Mouse (Mus musculus) kidney, embryonic 15.5 days (tissue): ENCODE data around the gene Liph. TPM values are rescaled to one million over a fixed set of nuclear protein-coding genes. Genes with fewer than 3 reads are reported as not detected.
A peak's percentile ranks its signal among the peaks of the same experiment; 100 is the strongest.
"Not testable (repeated sequence)": the region's sequence is repeated elsewhere in the genome, so short reads cannot be mapped to it uniquely, and the experiment has no call there.

ENCODE experiments used
- ATAC-seq: fragments of 200-750 bp; cut with Nextera tagmentation; replicated peaks from 2 replicates; pipeline ENCODE4 v1.8.0; 2017; ENCODE audit warnings: moderate TSS enrichment; ENCODE audit not compliant: low FRiP score
- H3K27ac ChIP-seq: fragments of 300-500 bp; sonication (generic); 2 replicates; pipeline ENCODE4 v1.5.1; 2015; ENCODE audit warnings: mild to moderate bottlenecking, inconsistent platforms
- H3K27me3 ChIP-seq: fragments of 300-500 bp; sonication (generic); 2 replicates; pipeline ENCODE4 v1.6.1; 2015; ENCODE audit warnings: inconsistent platforms
- H3K36me3 ChIP-seq: fragments of 300-500 bp; sonication (generic); 2 replicates; pipeline ENCODE4 v1.6.1; 2015; ENCODE audit warnings: inconsistent platforms
- H3K4me1 ChIP-seq: fragments of 300-500 bp; sonication (generic); 2 replicates; pipeline ENCODE4 v1.6.1; 2015; ENCODE audit warnings: inconsistent platforms
- H3K4me2 ChIP-seq: fragments of 300-500 bp; sonication (generic); 2 replicates; pipeline ENCODE4 v1.6.1; 2015; ENCODE audit warnings: moderate library complexity, mild to moderate bottlenecking, inconsistent platforms
- H3K4me3 ChIP-seq: fragments of 300-500 bp; sonication (generic); replicated peaks from 2 replicates; pipeline ENCODE4 v1.5.1; 2015; ENCODE audit warnings: mild to moderate bottlenecking, inconsistent platforms
- H3K9ac ChIP-seq: fragments of 300-500 bp; sonication (generic); 2 replicates; pipeline ENCODE4 v1.6.1; 2015; ENCODE audit warnings: mild to moderate bottlenecking, inconsistent platforms
- H3K9me3 ChIP-seq: fragments of 300-500 bp; sonication (generic); replicated peaks from 2 replicates; pipeline ENCODE4 v1.6.1; 2016; ENCODE audit warnings: inconsistent platforms
- WGBS: fragments of 180-500 bp; shearing (Covaris S2); methylation state at CpG from one replicate; pipeline ENCODE4 v1.1.7; 2015; ENCODE audit warnings: mixed read lengths; 5-methylcytosine and 5-hydroxymethylcytosine counted together
- polyA plus RNA-seq: library from polyadenylated mRNA; unstranded; fragments of >200 nt; fragmentation: Nextera tagmentation; extraction: Ambion mirVana; gene quantifications from 2 replicates; pipeline ENCODE4 v1.2.1, GENCODE M21; 2015

The Liph gene
- polyA plus RNA-seq, 1 experiment from 2014 or later = 1.7 TPM

GRCm38 (mm10) chr16:21998061-21998460 lies 2.6 kb upstream of the Liph start:
- no peaks in the 10 kb centered on the region; the same call in 1 of the 2 replicates for H3K27me3 ChIP-seq
- no peak overlapping the region for H3K4me3 ChIP-seq
- H3K36me3 ChIP-seq = no peaks in the 10 kb centered on the region
- no peak overlapping the region for H3K4me2 ChIP-seq
- no peak overlapping the region for H3K9ac ChIP-seq
- no peak overlapping the region for H3K27ac ChIP-seq
- no peak for ATAC-seq
- WGBS = 80% methylated on average over 5 of the region's 5 CpGs
- peaks cover 6% of the 10 kb centered on the region for H3K4me1 ChIP-seq
- H3K9me3 ChIP-seq = no peaks in the 10 kb centered on the region

GRCm38 (mm10) chr16:21996881-21997641 lies 1.6 kb upstream of the Liph start:
- H3K27ac ChIP-seq = no peak overlapping the region
- H3K36me3 ChIP-seq = no peaks in the 10 kb centered on the region
- no peak for ATAC-seq
- no peak overlapping the region for H3K4me2 ChIP-seq
- 43% methylated on average over 5 of the region's 5 CpGs for WGBS
- no peaks in the 10 kb centered on the region; the same call in 1 of the 2 replicates for H3K27me3 ChIP-seq
- no peak overlapping the region for H3K4me3 ChIP-seq
- H3K4me1 ChIP-seq = peaks cover 6% of the 10 kb centered on the region
- H3K9me3 ChIP-seq = no peaks in the 10 kb centered on the region
- H3K9ac ChIP-seq = no peak overlapping the region

GRCm38 (mm10) chr16:21996402-21996801 lies 939 bp upstream of the Liph start:
- H3K4me3 ChIP-seq = no peak overlapping the region
- H3K36me3 ChIP-seq = no peaks in the 10 kb centered on the region
- H3K4me2 ChIP-seq = no peak overlapping the region
- peaks cover 6% of the 10 kb centered on the region for H3K4me1 ChIP-seq
- H3K9me3 ChIP-seq = no peaks in the 10 kb centered on the region
- WGBS = 32% methylated on average over 4 of the region's 4 CpGs
- H3K27ac ChIP-seq = no peak overlapping the region
- H3K27me3 ChIP-seq = no peaks in the 10 kb centered on the region; the same call in 1 of the 2 replicates
- no peak for ATAC-seq
- no peak overlapping the region for H3K9ac ChIP-seq

- Histone ChIP-seq H3K9ac (no peak overlapping the region), H3K27me3 (no peaks in the 10 kb centered on the region; the same call in 1 of the 2 replicates), H3K4me3 (no peak overlapping the region), H3K4me1 (peaks cover 6% of the 10 kb centered on the region), H3K36me3 (no peaks in the 10 kb centered on the region), H3K27ac (no peak overlapping the region), H3K9me3 (no peaks in the 10 kb centered on the region), H3K4me2 (no peak overlapping the region)
- ATAC-seq = no peak
- WGBS = 86% methylated on average over 2 of the region's 2 CpGs
These were observed 3.7 kb downstream of the Liph start for GRCm38 (mm10) chr16:21991774-21992173.

- H3K27ac ChIP-seq, H3K4me3 ChIP-seq, ATAC-seq, H3K4me1 ChIP-seq, H3K36me3 ChIP-seq, H3K27me3 ChIP-seq, H3K4me2 ChIP-seq, H3K9me3 ChIP-seq, H3K9ac ChIP-seq: not testable (repeated sequence)
These were observed 4.6 kb downstream of the Liph start for GRCm38 (mm10) chr16:21990893-21991292.

- Histone ChIP-seq H3K4me1 (no peaks in the 10 kb centered on the region), H3K27me3 (no peaks in the 10 kb centered on the region), H3K4me3 (no peak overlapping the region), H3K27ac (no peak overlapping the region), H3K4me2 (no peak overlapping the region), H3K9ac (no peak overlapping the region), H3K36me3 (no peaks in the 10 kb centered on the region), H3K9me3 (no peaks in the 10 kb centered on the region)
- WGBS = 56% methylated on average over 5 of the region's 5 CpGs
- no peak for ATAC-seq
These were observed 7.5 kb downstream of the Liph start for GRCm38 (mm10) chr16:21987956-21988355.

- no peak overlapping the region for H3K27ac ChIP-seq
- H3K4me1 ChIP-seq = no peaks in the 10 kb centered on the region
- no peaks in the 10 kb centered on the region for H3K9me3 ChIP-seq
- no peak overlapping the region for H3K4me3 ChIP-seq
- H3K27me3 ChIP-seq = no peaks in the 10 kb centered on the region
- no peaks in the 10 kb centered on the region for H3K36me3 ChIP-seq
- no peak for ATAC-seq
- H3K9ac ChIP-seq = no peak overlapping the region
- H3K4me2 ChIP-seq = no peak overlapping the region
- WGBS = 16% methylated on average over 3 of the region's 3 CpGs
These were observed 9.3 kb downstream of the Liph start for GRCm38 (mm10) chr16:21986191-21986590.

GRCm38 (mm10) chr16:21984091-21984490 lies 11.4 kb downstream of the Liph start:
- no peaks in the 10 kb centered on the region for H3K9me3 ChIP-seq
- no peaks in the 10 kb centered on the region for H3K27me3 ChIP-seq
- H3K4me3 ChIP-seq = no peak overlapping the region
- 82% methylated on average over 12 of the region's 12 CpGs for WGBS
- no peaks in the 10 kb centered on the region for H3K36me3 ChIP-seq
- 0 out of 2 replicates have a peak, but pooled peaks cover 6% of the 10 kb centered on the region for H3K4me1 ChIP-seq
- H3K27ac ChIP-seq = no peak overlapping the region
- no peak overlapping the region for H3K9ac ChIP-seq
- no peak for ATAC-seq
- no peak overlapping the region for H3K4me2 ChIP-seq

GRCm38 (mm10) chr16:21983581-21983980 lies 11.9 kb downstream of the Liph start:
- Histone ChIP-seq H3K36me3 (no peaks in the 10 kb centered on the region), H3K27ac (no peak overlapping the region), H3K9ac (no peak overlapping the region), H3K9me3 (no peaks in the 10 kb centered on the region), H3K27me3 (no peaks in the 10 kb centered on the region), H3K4me2 (no peak overlapping the region), H3K4me1 (0 out of 2 replicates have a peak, but pooled peaks cover 6% of the 10 kb centered on the region), H3K4me3 (no peak overlapping the region)
- ATAC-seq = no peak
- 91% methylated on average over 4 of the region's 4 CpGs for WGBS

GRCm38 (mm10) chr16:21983146-21983545 lies 12.3 kb downstream of the Liph start:
- no peaks in the 10 kb centered on the region for H3K27me3 ChIP-seq
- no peaks in the 10 kb centered on the region for H3K36me3 ChIP-seq
- no peak overlapping the region for H3K4me2 ChIP-seq
- H3K27ac ChIP-seq = no peak overlapping the region
- WGBS = 94% methylated on average over 9 of the region's 9 CpGs
- no peak overlapping the region for H3K9ac ChIP-seq
- no peaks in the 10 kb centered on the region for H3K9me3 ChIP-seq
- ATAC-seq = no peak
- H3K4me1 ChIP-seq = 0 out of 2 replicates have a peak, but pooled peaks cover 6% of the 10 kb centered on the region
- no peak overlapping the region for H3K4me3 ChIP-seq

GRCm38 (mm10) chr16:21977347-21977746 lies 18.1 kb downstream of the Liph start:
- no peaks in the 10 kb centered on the region for H3K36me3 ChIP-seq
- no peak overlapping the region for H3K9ac ChIP-seq
- H3K27ac ChIP-seq = no peak overlapping the region
- no peak for ATAC-seq
- H3K4me3 ChIP-seq = no peak overlapping the region
- H3K4me2 ChIP-seq = no peak overlapping the region
- peaks cover 21% of the 10 kb centered on the region for H3K27me3 ChIP-seq
- peaks cover 12% of the 10 kb centered on the region; the same call in 1 of the 2 replicates for H3K4me1 ChIP-seq
- no peaks in the 10 kb centered on the region for H3K9me3 ChIP-seq
- 84% methylated on average over 5 of the region's 5 CpGs for WGBS

- 3% methylated on average over 16 of the region's 16 CpGs for WGBS
- 0 out of 2 replicates have a peak overlapping the region, but pooled peaks have one; percentile 11 for H3K9ac ChIP-seq
- peaks cover 12% of the 10 kb centered on the region; the same call in 1 of the 2 replicates for H3K4me1 ChIP-seq
- peak overlapping the region; percentile 10; the same call in 1 of the 2 replicates for H3K4me3 ChIP-seq
- peaks cover 21% of the 10 kb centered on the region for H3K27me3 ChIP-seq
- no peaks in the 10 kb centered on the region for H3K9me3 ChIP-seq
- H3K4me2 ChIP-seq = peak overlapping the region; percentile 50
- no peaks in the 10 kb centered on the region for H3K36me3 ChIP-seq
- no peak for ATAC-seq
- no peak overlapping the region for H3K27ac ChIP-seq
These were observed 19.3 kb downstream of the Liph start for GRCm38 (mm10) chr16:21976203-21976602.
